Mouse (Mus musculus) right cerebral cortex, postnatal 4 days (tissue): ENCODE results near the gene Ing4.
A peak's percentile ranks its signal among the peaks of the same experiment; 100 is the strongest.
"Not testable (repeated sequence)": the region's sequence is repeated elsewhere in the genome, so short reads cannot be mapped to it uniquely, and the experiment has no call there.

Experiments
- DNase-seq: peaks from one replicate; pipeline ENCODE4 v3.0.0-alpha.2; 2022

Gene Ing4

DNA sequence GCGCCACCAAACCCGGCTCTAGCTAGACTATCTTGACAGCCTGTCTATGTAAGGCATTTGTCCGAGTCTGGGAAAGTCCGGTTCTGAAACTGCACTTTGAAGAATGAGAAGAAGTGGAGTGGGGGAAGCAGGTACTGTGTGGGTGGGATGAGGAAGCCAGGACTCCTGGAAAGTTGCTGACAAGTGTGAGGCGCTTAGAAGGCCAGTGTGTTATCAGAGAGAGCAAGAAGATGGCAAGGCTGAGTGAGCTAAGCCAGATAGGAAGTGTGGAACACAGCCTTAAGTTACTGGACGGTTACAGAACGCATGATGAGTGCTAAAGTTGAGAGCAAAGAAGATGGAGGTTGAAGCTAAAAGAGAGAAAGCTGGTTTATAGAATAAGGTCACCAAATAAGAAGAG lies 2.5 kb downstream of the Ing4 start:
- DNase-seq: no peak

DNA sequence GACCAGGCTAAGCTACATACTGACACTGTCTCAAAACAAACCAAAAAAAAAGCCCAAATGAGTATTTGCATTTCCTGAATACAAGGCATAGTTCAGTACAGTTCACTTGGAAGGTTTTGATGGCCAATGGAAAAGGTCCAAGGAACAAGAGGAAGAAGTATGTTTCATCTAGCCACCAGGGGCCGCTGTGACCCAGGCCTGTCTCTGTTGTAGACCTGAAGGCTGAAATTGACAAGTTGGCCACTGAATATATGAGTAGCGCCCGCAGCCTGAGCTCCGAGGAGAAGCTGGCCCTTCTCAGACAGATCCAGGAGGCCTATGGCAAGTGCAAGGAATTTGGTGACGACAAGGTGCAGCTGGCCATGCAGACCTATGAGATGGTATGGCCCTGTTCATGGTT lies 7.1 kb downstream of the Ing4 start:
- DNase-seq: peak; percentile 90

DNA sequence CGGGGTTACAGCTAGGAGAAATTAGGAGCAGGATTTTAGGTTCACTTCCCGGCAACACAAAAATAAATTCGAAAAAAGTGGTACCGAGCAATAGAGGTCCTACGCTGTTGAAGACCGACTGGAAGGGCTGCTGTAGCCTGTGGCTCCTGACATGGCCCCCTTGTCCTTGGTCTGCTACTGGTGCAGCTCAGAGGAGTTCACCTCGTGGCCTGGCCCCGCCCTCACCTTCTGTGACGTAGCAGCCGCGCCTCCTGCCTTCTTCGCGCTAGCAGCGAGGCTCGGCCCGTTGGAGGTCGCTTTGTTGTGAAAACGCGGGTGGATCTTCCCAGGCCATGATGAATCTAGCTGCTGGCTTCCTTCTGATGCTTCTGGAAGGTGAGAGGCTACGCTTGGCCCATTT lies 10.1 kb downstream of the Ing4 start, which contains the start of gene Acrbp:
Acrbp (plus strand) TSS at position 12 of the 400 bp plus-strand sequence.
- no peak for DNase-seq

DNA sequence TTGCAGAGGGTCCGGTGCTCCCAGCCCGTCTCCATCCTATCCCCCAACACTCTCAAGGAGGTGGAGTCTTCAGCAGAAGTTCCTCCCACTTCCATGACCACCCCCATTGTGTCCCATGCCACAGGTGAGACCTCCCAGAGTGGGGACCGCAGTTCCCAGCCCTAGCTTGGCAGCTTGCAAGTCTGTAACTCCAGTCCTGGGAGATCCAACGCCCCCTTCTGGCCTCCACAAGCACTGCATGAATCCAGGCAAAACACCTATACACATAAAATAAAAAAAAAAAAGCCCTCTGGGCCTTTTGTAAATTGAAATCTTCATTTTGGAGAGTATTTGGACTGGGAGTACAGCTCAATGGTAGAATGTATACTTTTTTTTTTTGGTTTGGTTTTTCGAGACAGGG lies 11.7 kb downstream of the Ing4 start:
- no peak for DNase-seq

DNA sequence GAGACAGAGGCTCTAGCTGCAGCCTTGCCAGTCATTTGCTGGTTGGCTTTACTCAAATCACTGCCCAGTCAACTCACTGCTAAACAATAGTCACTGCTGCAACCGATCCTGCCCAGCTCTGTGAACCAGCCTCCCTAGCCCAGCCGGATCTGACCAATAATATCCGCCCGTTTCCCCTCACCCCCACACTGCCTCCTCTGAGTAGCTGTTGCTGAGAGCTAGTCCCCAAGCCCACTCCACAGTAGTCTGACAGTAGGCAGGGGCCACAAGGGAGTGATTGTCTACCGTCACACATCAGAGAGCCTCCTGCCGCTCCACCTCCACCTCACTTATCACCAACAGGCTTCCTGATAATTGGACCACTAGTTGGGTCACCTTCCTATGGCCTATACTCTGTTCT lies 21.9 kb downstream of the Ing4 start:
- no peak for DNase-seq

DNA sequence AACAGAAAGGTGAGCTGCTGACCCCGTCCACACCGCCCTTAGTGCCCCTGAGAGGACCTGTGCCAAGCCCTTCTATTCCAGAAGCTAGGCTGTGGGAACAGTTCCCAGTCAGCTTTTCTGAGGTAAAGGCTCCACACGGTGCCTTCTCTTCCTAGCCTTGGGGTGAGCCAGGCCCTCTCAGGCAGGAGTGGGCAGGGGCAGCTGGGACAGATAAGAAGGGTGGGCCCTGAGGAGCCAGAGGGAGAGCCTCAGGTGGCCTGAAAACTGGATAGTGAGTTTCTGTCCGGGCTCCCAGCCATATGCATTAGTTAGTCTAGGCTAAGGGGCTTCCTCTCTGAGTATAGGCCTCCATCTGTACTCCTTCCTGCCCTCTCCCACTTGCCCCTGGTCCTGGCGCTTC lies 23.0 kb downstream of the Ing4 start:
- no peak for DNase-seq

DNA sequence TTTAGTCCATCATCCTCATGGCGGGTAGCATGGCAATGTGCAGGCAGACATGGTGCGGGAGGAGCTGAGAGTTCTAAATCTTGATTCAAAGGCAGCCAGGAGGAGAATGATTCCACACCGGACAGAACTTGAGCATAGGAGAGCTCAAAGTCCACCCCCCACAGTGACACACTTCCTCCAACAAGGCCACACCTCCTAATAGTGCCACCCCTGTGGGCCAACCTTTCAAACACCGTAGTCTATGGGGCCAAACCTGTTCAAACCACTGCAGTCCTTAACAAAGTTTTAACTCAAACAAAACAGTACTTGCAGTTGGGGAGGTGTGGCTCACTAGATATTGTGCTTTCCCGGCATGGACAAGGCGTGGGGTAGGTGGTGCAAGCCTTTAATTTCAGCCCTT lies 24.3 kb downstream of the Ing4 start:
- no peak for DNase-seq

DNA sequence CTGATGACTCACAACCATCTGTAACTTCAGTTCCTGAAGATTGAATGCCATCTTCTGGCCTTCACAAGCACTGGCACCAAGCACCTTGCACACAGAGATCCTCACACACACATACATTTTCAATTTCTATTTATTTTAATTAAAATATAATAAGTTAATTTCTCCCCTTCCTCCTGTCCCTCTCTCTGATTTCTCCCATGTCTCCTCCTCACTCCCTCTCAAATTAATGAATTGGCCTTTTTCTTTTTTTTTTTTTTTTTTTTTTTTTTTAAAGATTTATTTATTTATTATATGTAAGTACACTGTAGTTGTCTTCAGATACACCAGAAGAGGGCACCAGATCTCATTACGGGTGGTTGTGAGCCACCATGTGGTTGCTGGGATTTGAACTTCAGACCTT lies 25.7 kb downstream of the Ing4 start:
- not testable (repeated sequence) for DNase-seq

DNA sequence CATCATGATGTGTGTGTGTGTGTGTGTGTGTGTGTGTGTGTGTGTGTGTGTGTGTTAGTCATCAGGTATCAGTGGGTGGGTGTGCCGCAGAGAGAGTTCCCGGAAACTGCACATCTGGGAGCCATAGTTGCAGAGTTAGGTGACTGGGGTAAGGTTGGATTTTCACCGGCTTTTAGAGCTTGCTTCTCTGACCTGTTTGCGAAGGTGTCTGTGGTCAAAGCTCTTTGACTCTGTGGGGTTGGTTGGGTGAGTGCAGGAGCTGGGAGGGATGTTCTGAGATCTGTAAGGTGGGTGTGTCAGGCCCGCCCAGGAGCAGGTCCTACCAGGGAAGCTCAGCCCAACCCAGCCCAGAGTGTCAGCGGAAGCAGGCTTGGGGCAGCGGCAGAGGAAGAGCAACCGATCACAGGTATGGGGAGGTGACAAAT lies 28.0 kb downstream of the Ing4 start, which contains the start of gene Lpar5:
Lpar5 (plus strand) TSS at position 350 of the 425 bp plus-strand sequence.
- no peak for DNase-seq

DNA sequence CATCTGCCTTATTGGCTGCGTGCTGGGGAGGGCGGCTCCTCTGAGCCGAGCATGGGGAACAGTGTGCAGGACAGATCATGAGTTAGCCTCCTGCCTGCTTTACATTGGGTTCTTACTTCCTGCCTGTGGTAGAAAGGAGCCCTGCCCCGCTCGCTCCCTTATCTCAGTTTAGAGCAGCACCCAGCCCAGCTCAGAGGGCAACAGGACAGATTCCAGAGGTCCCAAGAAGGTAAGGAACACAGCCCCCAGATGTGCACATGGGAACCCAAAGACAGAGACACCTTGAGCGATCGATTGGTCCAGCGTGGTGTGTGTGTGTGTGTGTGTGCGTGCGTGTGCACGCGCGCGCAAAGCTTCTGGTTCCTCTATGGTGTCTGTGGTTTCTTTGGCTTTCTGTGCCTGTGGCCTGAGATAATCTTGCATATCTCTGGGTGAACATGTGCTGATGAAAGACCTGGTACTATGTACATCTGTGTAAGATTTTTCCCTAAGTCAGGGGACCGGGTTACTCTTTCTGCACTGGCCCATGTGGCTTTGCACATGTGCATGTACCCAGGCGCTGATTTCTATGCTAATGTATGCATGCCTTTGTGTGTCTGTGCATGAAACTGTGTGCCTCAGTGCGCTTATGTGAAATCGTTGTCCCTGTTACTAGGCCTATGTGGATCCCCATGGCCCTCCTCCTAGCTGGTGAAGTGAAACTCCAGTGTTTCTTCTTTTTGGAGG lies 31.8 kb downstream of the Ing4 start:
- no peak for DNase-seq

DNA sequence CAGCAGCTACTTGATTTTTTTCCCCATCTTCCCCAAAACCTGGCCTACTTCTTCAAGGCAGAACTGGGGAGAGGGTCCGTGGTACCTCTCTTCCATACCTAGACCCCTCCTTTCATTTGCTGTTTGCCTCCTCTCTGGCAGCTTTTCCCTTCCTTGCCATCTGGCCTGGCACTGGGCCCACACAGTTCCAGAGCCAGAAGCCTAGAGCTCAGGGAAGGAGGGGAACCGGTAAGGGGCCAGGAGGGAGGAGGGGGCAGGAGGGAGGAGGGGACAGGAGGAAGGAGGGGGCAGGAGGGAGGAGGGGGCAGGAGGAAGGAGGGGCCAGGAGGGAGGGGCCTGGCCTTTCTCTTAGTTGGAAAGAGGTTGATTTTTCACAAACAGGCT lies 32.3 kb downstream of the Ing4 start:
- DNase-seq: peak; percentile 80

DNA sequence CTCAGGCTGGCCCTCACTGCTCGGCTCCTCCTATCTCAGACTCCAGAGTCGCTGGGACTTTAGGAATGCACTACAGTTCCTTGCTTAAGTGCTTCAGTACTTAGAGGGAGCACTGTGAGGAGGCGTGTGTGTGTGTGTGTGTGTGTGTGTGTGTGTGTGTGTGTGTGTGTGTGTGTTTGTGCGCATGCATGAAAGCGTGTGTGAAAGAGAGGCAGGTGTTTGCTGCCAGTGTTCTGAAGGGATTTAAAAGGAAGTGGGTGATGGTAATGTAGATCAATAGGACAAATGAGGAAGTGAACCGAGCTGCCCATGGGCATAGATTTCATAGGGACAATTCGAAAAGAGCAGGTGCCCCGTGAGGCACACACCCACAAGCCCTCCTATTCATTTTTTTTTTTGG lies 34.3 kb downstream of the Ing4 start:
- DNase-seq: no peak

DNA sequence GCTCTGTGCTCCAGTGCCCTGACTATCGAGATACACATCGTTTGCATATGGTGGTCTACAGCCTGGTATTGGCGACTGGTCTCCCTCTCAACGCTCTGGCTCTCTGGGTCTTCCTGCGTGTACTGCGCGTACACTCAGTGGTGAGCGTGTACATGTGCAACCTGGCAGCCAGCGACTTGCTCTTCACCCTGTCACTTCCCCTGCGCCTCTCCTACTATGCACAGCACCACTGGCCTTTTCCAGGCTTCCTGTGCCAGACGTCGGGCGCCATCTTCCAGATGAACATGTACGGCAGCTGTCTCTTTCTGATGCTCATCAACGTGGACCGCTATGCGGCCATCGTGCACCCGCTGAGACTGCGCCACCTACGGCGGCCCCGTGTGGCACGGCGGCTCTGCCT lies 41.8 kb downstream of the Ing4 start:
- DNase-seq: no peak

DNA sequence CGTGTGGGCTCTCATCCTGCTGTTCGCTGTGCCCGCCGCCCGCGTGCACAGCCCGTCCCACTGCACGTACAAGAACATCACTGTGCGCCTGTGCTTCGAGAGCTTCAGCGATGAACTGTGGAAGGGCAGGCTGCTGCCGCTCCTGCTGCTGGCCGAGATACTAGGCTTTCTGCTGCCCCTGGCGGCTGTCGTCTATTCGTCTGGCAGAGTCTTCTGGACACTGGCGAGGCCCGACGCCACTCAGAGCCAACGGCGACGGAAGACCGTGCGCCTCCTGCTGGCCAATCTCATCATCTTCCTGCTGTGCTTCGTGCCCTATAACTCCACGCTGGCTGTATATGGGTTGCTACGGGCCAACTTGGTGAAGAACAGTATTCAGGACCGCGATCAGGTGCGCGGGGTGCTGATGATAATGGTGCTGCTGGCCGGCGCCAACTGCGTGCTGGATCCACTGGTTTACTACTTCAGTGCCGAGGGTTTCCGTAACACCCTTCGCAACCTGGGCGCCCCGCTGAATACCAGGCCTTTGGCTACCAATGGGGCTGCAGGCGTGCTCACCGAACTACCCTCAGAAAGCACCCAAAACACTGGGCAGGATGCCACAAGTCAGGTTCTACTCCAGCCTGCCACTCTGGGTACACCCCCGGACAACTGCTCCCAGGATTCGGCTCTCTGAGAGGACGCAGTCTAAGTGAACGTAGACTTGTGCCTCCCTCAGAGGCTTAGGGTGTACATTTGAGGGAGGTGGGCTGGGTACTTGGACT lies 42.4 kb downstream of the Ing4 start:
- DNase-seq: peak; percentile 93

DNA sequence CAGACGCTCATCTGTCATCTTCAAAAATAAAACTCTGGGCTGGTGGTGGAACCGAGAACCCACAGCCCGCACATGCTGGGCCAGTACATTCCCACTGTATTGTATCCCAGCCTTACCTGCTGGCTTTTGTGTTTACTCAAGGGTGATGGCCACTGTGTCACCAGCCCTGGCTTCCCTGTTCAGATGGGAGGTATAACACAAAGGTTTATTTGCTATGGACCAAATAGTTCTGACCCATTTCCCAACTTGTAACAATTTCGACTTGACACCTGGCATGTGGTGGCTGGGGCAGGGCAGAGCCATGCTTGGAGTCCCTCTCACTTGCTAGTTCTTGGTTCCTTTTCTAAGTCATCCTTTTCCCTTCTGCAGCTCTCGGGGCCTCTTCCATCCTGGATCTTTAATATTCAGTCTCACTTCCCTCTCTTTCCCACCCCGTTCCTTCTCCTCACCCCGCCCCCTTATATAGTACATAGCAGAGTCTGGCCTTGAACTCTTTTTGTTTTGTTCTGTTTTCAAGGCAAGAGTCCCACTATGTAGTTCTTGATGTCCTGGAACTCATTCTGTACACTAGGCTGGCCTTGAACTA lies 43.3 kb downstream of the Ing4 start:
- DNase-seq: no peak

DNA sequence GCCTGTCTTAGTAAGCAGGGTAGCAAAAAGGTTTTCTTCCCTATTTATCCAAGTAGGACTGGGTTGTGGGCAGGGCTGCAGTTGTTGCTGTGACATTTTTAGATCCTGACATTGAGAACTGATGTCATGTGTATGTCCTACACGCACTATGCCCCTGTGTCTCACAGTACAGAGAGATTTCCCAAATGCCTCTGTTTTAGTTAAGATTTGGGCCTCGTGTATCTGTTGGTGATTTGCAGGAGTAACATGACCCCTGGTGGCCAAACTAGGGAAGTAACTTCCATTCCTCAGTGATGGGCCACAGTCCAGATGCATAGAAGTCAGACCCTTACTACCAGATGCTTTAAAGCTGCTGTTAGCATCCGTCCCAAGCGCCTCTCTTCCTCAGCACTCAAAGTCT lies 44.9 kb downstream of the Ing4 start:
- DNase-seq: peak; percentile 39

DNA sequence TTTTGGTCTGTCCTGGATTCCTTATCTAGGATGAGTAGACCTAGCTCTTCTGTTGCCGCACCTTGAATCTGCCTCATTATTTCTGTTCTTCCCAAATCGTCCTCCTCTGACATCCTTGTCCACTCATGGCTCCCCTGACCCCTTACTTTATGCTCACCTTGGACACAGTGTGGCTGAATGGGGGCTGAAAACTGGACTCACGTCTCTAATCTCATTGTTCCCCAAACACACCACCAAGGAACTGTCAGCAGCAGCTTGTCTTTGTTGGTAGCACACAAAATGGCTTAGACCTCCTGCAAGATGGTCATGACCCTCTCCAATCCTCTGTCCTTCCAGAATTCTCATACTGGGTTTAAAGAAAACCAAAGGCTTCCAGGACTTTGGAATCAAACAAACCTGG lies 48.4 kb downstream of the Ing4 start:
- DNase-seq: no peak

DNA sequence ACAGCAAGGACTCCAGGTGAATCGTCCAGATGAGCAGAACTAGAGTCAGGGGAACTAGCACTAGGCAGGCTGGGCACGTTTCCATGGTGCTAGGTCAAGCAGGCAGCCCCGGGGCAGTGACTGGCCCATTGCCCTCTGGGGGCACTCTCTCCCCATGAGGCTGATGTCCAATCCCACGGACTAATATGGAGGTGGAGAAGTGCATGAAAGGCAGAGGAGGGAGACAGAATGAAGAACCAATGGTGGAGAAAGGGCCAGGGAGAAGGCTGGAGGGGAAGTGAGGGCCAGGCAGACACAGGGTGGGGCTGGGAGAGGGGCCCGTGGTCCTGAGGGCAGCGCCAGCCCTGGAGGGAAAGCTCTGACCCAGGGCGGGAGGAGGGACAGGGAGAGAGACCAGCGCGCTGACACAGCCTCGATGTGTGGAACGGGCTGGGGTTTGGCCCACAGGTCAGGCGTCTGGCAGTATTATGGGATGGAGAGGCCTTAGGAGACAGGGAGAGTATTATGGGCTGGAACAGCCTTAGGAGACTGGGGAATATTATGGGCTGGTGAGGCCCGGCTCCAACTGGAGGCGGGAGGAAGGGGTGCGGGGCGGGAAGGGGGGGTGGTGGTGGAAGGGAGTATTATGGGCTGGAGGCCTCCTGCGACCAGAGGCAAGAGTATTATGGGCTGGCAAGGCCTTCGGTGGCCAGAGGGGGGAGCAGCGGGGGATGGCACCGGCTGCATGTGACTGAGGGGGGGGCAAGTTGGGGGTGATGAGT lies 49.2 kb downstream of the Ing4 start:
- peak; percentile 77 for DNase-seq

DNA sequence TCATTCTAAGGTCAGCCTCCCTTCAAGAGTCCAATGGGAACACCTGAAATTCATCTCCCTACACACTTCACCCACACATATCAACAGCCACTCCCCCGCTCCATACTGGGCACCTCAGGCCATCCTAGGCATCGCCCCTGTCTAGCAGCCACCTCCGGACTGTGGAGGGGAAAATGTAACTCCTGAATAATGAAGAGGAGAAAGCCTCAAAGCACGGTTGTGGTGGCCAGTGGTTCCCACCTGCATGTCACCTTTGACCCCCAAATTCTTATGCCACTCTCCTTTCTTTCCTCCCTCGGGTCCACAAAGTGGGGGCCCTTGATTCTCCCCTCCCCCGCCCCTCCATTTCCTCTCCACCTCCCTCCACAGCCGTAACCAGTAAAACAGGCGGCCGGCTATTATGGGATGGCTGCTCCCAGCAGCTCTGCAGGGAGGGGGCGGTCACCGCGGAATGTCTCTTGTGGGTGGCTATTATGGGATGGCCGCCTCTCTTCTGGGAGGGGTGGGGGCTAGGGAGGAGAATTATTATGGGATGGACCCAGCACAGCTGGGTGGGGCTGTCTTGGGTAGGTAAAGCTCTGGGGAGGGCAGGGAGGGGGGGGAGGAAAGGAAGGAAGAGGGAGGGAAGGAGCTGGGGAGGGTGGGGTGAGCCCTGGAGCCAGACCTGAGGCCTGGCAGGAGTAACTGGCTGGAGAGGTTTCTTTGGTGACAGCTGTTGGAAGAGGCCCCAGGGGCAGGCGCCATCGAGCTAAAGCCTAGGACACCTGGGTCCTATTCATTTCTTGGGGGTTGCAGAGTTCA lies 50.2 kb downstream of the Ing4 start:
- peak; percentile 79 for DNase-seq

DNA sequence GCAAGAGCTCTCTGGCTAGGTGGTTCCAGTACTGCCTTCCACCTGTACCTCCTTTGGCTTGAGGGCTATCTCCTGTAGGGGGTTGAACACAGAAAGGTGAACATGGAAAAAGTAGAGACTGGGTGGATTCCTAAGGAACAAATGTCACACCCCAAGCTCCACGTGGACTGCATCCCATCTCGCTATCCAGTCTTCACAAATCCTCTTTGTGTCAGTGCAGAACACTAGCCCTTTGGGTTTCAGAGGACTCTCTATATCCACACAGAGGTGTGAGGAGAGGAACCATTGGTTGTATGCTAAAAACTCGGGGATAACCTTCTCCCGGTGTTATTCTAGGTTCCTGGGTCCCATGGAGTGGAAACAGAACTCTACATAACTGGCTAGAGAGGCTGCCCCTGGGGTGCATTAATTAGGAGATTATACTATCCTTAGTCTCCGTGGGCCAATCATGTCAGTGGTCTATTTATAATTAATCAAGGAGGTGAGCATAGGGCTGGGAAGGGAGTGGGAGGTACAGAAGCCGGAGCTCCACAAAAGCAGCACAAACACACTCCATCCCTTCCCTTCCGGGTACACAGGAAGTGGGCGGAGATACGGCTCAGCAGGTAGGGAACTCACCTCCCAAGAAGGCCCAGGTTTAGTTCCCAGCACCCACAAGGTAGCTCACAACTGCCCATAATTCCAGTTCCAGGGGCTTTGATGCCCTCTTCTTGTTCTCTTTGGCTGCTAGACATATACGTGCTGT lies 51.0 kb downstream of the Ing4 start:
- DNase-seq: no peak

DNA sequence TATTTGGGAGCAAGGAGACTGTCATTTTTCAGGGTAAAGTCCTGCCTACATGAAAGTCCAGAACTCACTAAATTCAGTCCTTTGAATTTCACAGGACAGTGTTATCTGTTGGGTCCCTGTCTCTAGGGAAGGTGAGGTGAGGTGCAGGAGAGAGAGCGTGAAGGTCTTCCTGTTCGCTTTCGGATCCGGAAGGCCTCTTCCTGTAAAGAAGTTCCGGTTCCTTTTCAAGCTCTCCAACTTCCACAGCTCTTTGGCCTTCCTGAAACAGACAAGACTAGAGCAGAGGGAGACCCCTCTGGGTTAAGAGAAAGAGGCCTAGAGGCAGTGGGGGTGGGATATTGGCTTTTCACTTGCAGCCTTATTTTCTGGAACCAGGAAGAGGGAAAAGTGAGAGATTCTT lies 52.8 kb downstream of the Ing4 start:
- DNase-seq: no peak

DNA sequence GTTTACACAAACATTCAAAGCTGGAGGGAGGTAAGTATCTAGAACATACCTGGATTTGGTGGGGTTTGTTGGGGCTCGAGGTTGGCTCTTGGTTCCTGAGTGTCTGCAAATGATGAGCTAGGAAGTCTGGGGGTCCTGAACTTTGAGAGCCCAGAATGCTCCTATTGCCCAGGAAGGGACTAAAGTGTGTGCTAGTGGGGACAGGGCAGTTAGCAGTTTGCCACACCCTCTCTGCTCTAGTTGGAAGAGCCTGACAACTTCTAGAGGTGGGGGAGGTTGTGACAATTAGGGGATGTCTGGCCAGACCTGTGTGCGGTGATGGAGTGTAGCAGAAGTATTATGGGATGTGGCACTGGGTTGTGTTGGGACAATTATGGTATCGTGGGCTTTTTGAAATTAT lies 55.3 kb downstream of the Ing4 start:
- no peak for DNase-seq
